Mouse (Mus musculus): Measurements from ENCODE around the gene Phb2.

Phb2 gene

GRCm38 (mm10) chr6:124702102-124702783 lies 9.9 kb upstream of the Phb2 start:
- no peaks in the 10 kb centered on the region for H3K27me3 ChIP-seq (ENCODE audit: control insufficient read depth, insufficient read depth, low read length, poor library complexity, severe bottlenecking)
- DNase-seq (ENCODE audit: low read depth, low spot score): no peak
- peaks cover 15% of the 10 kb centered on the region for H3K36me3 ChIP-seq (ENCODE audit: control insufficient read depth, insufficient read depth, low read length, poor library complexity, severe bottlenecking)

- DNase-seq (ENCODE audit: low read depth, low spot score): peak; percentile 86
- peaks cover 17% of the 10 kb centered on the region for H3K36me3 ChIP-seq (ENCODE audit: control insufficient read depth, insufficient read depth, low read length, poor library complexity, severe bottlenecking)
These were observed 9.4 kb upstream of the Phb2 start for GRCm38 (mm10) chr6:124702784-124703103.

GRCm38 (mm10) chr6:124703789-124704188 lies 8.3 kb upstream of the Phb2 start:
- no peak for DNase-seq (ENCODE audit: low read depth, low spot score)
- H3K36me3 ChIP-seq (ENCODE audit: control insufficient read depth, insufficient read depth, low read length, poor library complexity, severe bottlenecking): peaks cover 17% of the 10 kb centered on the region
- H3K27me3 ChIP-seq (ENCODE audit: control insufficient read depth, insufficient read depth, low read length, poor library complexity, severe bottlenecking): no peaks in the 10 kb centered on the region

More at GRCm38 (mm10) chr6:124702784-124703103, 9.4 kb upstream of the Phb2 start:
- no peaks in the 10 kb centered on the region for H3K27me3 ChIP-seq (ENCODE audit: control insufficient read depth, insufficient read depth, low read length, poor library complexity, severe bottlenecking)

- no peaks in the 10 kb centered on the region for H3K27me3 ChIP-seq (ENCODE audit: control insufficient read depth, insufficient read depth, low read length, poor library complexity, severe bottlenecking)
- no peak for DNase-seq (ENCODE audit: low read depth, low spot score)
These were observed 7.7 kb upstream of the Phb2 start for GRCm38 (mm10) chr6:124704417-124704816.

GRCm38 (mm10) chr6:124706061-124706627 lies 6.0 kb upstream of the Phb2 start:
- H3K27me3 ChIP-seq (ENCODE audit: control insufficient read depth, insufficient read depth, low read length, poor library complexity, severe bottlenecking): no peaks in the 10 kb centered on the region
- peaks cover 17% of the 10 kb centered on the region for H3K36me3 ChIP-seq (ENCODE audit: control insufficient read depth, insufficient read depth, low read length, poor library complexity, severe bottlenecking)
- no peak for DNase-seq (ENCODE audit: low read depth, low spot score)

More at GRCm38 (mm10) chr6:124704417-124704816, 7.7 kb upstream of the Phb2 start:
- H3K36me3 ChIP-seq (ENCODE audit: control insufficient read depth, insufficient read depth, low read length, poor library complexity, severe bottlenecking): peaks cover 17% of the 10 kb centered on the region

- Histone ChIP-seq H3K36me3 (ENCODE audit: control insufficient read depth, insufficient read depth, low read length, poor library complexity, severe bottlenecking) (peaks cover 12% of the 10 kb centered on the region), H3K27me3 (ENCODE audit: control insufficient read depth, insufficient read depth, low read length, poor library complexity, severe bottlenecking) (no peaks in the 10 kb centered on the region)
- no peak for DNase-seq (ENCODE audit: low read depth, low spot score)
These were observed 3.7 kb upstream of the Phb2 start for GRCm38 (mm10) chr6:124708289-124708889.

- H3K36me3 ChIP-seq (ENCODE audit: control insufficient read depth, insufficient read depth, low read length, poor library complexity, severe bottlenecking): peaks cover 10% of the 10 kb centered on the region; the same call in 1 of the 2 replicates
- no peaks in the 10 kb centered on the region for H3K27me3 ChIP-seq (ENCODE audit: control insufficient read depth, insufficient read depth, low read length, poor library complexity, severe bottlenecking)
- no peak for DNase-seq (ENCODE audit: low read depth, low spot score)
These were observed 782 bp downstream of the Phb2 start for GRCm38 (mm10) chr6:124712918-124713317.

GRCm38 (mm10) chr6:124716864-124717490 lies 4.8 kb downstream of the Phb2 start:
- H3K36me3 ChIP-seq (ENCODE audit: control insufficient read depth, insufficient read depth, low read length, poor library complexity, severe bottlenecking): peaks cover 17% of the 10 kb centered on the region
- DNase-seq (ENCODE audit: low read depth, low spot score): peak; percentile 90
- H3K27me3 ChIP-seq (ENCODE audit: control insufficient read depth, insufficient read depth, low read length, poor library complexity, severe bottlenecking): no peaks in the 10 kb centered on the region

GRCm38 (mm10) chr6:124717968-124718367 lies 5.8 kb downstream of the Phb2 start:
- no peaks in the 10 kb centered on the region for H3K27me3 ChIP-seq (ENCODE audit: control insufficient read depth, insufficient read depth, low read length, poor library complexity, severe bottlenecking)
- H3K36me3 ChIP-seq (ENCODE audit: control insufficient read depth, insufficient read depth, low read length, poor library complexity, severe bottlenecking): peaks cover 17% of the 10 kb centered on the region
- no peak for DNase-seq (ENCODE audit: low read depth, low spot score)

GRCm38 (mm10) chr6:124718703-124719102 lies 6.6 kb downstream of the Phb2 start:
- H3K27me3 ChIP-seq (ENCODE audit: control insufficient read depth, insufficient read depth, low read length, poor library complexity, severe bottlenecking): no peaks in the 10 kb centered on the region
- peaks cover 17% of the 10 kb centered on the region for H3K36me3 ChIP-seq (ENCODE audit: control insufficient read depth, insufficient read depth, low read length, poor library complexity, severe bottlenecking)
- no peak for DNase-seq (ENCODE audit: low read depth, low spot score)

GRCm38 (mm10) chr6:124719354-124719978 lies 7.3 kb downstream of the Phb2 start:
- DNase-seq (ENCODE audit: low read depth, low spot score): no peak
- Histone ChIP-seq H3K36me3 (ENCODE audit: control insufficient read depth, insufficient read depth, low read length, poor library complexity, severe bottlenecking) (peaks cover 18% of the 10 kb centered on the region), H3K27me3 (ENCODE audit: control insufficient read depth, insufficient read depth, low read length, poor library complexity, severe bottlenecking) (no peaks in the 10 kb centered on the region)

- DNase-seq (ENCODE audit: low read depth, low spot score): peak; percentile 85
These were observed 8.8 kb downstream of the Phb2 start for GRCm38 (mm10) chr6:124720904-124721303.

GRCm38 (mm10) chr6:124722876-124723473 lies 10.8 kb downstream of the Phb2 start:
- H3K36me3 ChIP-seq (ENCODE audit: control insufficient read depth, insufficient read depth, low read length, poor library complexity, severe bottlenecking): peaks cover 31% of the 10 kb centered on the region
- H3K27me3 ChIP-seq (ENCODE audit: control insufficient read depth, insufficient read depth, low read length, poor library complexity, severe bottlenecking): no peaks in the 10 kb centered on the region
- peak; percentile 50 for DNase-seq (ENCODE audit: low read depth, low spot score)

More at GRCm38 (mm10) chr6:124720904-124721303, 8.8 kb downstream of the Phb2 start:
- H3K36me3 ChIP-seq (ENCODE audit: control insufficient read depth, insufficient read depth, low read length, poor library complexity, severe bottlenecking): peaks cover 19% of the 10 kb centered on the region
- no peaks in the 10 kb centered on the region for H3K27me3 ChIP-seq (ENCODE audit: control insufficient read depth, insufficient read depth, low read length, poor library complexity, severe bottlenecking)

- peak; percentile 75 for DNase-seq (ENCODE audit: low read depth, low spot score)
- no peaks in the 10 kb centered on the region for H3K27me3 ChIP-seq (ENCODE audit: control insufficient read depth, insufficient read depth, low read length, poor library complexity, severe bottlenecking)
- H3K36me3 ChIP-seq (ENCODE audit: control insufficient read depth, insufficient read depth, low read length, poor library complexity, severe bottlenecking): peaks cover 37% of the 10 kb centered on the region
These were observed 11.4 kb downstream of the Phb2 start for GRCm38 (mm10) chr6:124723541-124723940.
